Mouse (Mus musculus) liver, embryonic 15.5 days (tissue): ENCODE data around the gene Sun2. TPM values are rescaled to one million over a fixed set of nuclear protein-coding genes. Genes with fewer than 3 reads are reported as not detected.

ENCODE experiments used
- ATAC-seq: fragments of 200-750 bp; cut with Nextera tagmentation; 2 replicates; pipeline ENCODE4 v1.8.0; 2017; ENCODE audit warnings: moderate number of reproducible peaks, mild to moderate bottlenecking, moderate library complexity; ENCODE audit not compliant: insufficient read depth
- H3K27ac ChIP-seq: fragments of 300-500 bp; sonication (generic); replicated peaks from 2 replicates; pipeline ENCODE4 v1.5.1; 2015; ENCODE audit warnings: mild to moderate bottlenecking, inconsistent platforms
- H3K27me3 ChIP-seq: fragments of 300-500 bp; sonication (generic); 2 replicates; pipeline ENCODE4 v1.6.1; 2015; ENCODE audit warnings: mild to moderate bottlenecking, inconsistent platforms
- H3K36me3 ChIP-seq: fragments of 300-500 bp; sonication (generic); replicated peaks from 2 replicates; pipeline ENCODE4 v1.6.1; 2015; ENCODE audit warnings: moderate library complexity, mild to moderate bottlenecking, inconsistent platforms
- H3K4me1 ChIP-seq: fragments of 300-500 bp; sonication (generic); replicated peaks from 2 replicates; pipeline ENCODE4 v1.6.1; 2015; ENCODE audit warnings: inconsistent platforms
- H3K4me2 ChIP-seq: fragments of 300-500 bp; sonication (generic); 2 replicates; pipeline ENCODE4 v1.6.1; 2015; ENCODE audit warnings: moderate library complexity, mild to moderate bottlenecking, inconsistent platforms
- H3K4me3 ChIP-seq: fragments of 300-500 bp; sonication (generic); replicated peaks from 2 replicates; pipeline ENCODE4 v1.5.1; 2015; ENCODE audit warnings: mild to moderate bottlenecking, inconsistent platforms
- H3K9ac ChIP-seq: fragments of 300-500 bp; sonication (generic); 2 replicates; pipeline ENCODE4 v1.6.1; 2015; ENCODE audit warnings: moderate library complexity, mild to moderate bottlenecking, inconsistent platforms
- H3K9me3 ChIP-seq: fragments of 300-500 bp; sonication (generic); replicated peaks from 2 replicates; pipeline ENCODE4 v1.6.1; 2016; ENCODE audit warnings: inconsistent platforms
- WGBS: fragments of 180-500 bp; shearing (Covaris S2); methylation state at CpG from one replicate; pipeline ENCODE4 v1.1.7; 2015; ENCODE audit warnings: mixed read lengths; ENCODE audit not compliant: insufficient replicate concordance; 5-methylcytosine and 5-hydroxymethylcytosine counted together
- polyA plus RNA-seq: library from polyadenylated mRNA; unstranded; fragments of >200 nt; fragmentation: Nextera tagmentation; extraction: Ambion mirVana; gene quantifications from 2 replicates; pipeline ENCODE4 v1.2.1, GENCODE M21; 2015

The Sun2 gene
- polyA plus RNA-seq, result 2.1 and 2.6 TPM in 2 replicates

- Histone ChIP-seq H3K36me3 (peaks cover 17% of the 10 kb centered on the region), H3K9me3 (no peaks in the 10 kb centered on the region), H3K27ac (peak within 1 kb of the TSS; percentile 78), H3K4me2 (peak within 1 kb of the TSS; percentile 99), H3K4me1 (peaks cover 37% of the 10 kb centered on the region), H3K27me3 (no peaks in the 10 kb centered on the region), H3K9ac (peak within 1 kb of the TSS; percentile 94), H3K4me3 (peak within 1 kb of the TSS; percentile 97)
- under 1% methylated on average over 93 of the region's 93 CpGs for WGBS
- ATAC-seq, result peak; percentile 90
These were observed at the start of gene Sun2 for GRCm38 (mm10) chr15:79741921-79742705. TSS of gene Sun2 (minus strand) at chr15:79742536.

GRCm38 (mm10) chr15:79791502-79791901 lies 49.2 kb upstream of the Sun2 start:
- H3K9ac ChIP-seq, result no peak overlapping the region
- no peak overlapping the region for H3K27ac ChIP-seq
- no peak for ATAC-seq
- no peaks in the 10 kb centered on the region for H3K4me1 ChIP-seq
- H3K27me3 ChIP-seq, result peaks cover 50% of the 10 kb centered on the region
- H3K9me3 ChIP-seq, result no peaks in the 10 kb centered on the region
- no peak overlapping the region for H3K4me2 ChIP-seq
- no peaks in the 10 kb centered on the region for H3K36me3 ChIP-seq
- 4% methylated on average over 12 of the region's 12 CpGs for WGBS
- H3K4me3 ChIP-seq, result no peak overlapping the region

DNA sequence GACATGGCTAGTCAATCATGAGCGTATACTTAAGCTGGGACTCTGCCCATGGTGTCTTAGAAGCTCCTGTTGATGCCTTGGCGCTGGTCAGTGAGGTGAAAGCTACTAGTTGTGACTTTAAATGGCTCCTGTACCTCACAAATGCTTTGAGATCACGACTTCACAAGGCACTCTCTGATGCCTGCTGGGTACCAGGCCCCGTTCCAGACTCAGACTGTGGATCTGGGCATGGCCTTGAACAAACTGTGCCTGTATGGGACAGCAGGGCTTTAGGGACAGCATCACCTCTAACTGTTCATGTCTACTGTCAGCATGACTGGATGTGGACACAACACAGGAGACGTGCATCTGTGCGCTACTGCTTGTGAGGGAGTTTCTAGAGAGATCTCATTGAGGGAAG lies 48.6 kb upstream of the Sun2 start:
- no peaks in the 10 kb centered on the region for H3K36me3 ChIP-seq

DNA sequence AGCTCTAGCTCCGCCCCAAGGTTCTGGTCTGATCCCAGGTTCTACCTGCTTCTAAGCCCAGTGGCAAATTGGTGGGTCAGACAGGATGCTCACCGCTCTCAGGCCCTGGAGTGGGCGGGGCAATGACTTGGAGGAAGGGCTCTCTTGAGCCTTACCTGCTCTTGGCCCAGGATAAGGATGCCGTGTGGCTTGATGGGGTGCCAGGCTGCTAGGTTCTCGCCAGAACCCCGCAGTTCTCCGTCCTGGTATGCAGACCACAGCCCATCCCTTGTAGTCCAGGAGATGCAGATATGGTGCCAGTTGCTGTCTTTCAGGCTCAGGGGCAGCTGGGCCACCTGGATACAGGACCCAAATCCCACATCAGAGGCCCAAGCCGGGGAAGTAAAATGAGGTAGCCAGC lies 47.8 kb upstream of the Sun2 start:
- Histone ChIP-seq H3K9me3 (no peaks in the 10 kb centered on the region), H3K27me3 (peaks cover 52% of the 10 kb centered on the region), H3K4me3 (no peak overlapping the region), H3K9ac (no peak overlapping the region), H3K4me2 (no peak overlapping the region), H3K36me3 (no peaks in the 10 kb centered on the region), H3K27ac (no peak overlapping the region), H3K4me1 (no peaks in the 10 kb centered on the region)
- WGBS, result 31% methylated on average over 8 of the region's 8 CpGs
- ATAC-seq, result no peak

More for the DNA sequence above, 48.6 kb upstream of the Sun2 start:
- Histone ChIP-seq H3K9me3 (no peaks in the 10 kb centered on the region), H3K9ac (no peak overlapping the region), H3K4me3 (no peak overlapping the region), H3K4me2 (no peak overlapping the region), H3K27me3 (peaks cover 52% of the 10 kb centered on the region), H3K27ac (no peak overlapping the region), H3K4me1 (no peaks in the 10 kb centered on the region)
- no peak for ATAC-seq
- WGBS, result 59% methylated on average over 6 of the region's 6 CpGs

- H3K9ac ChIP-seq, result no peak overlapping the region
- 48% methylated on average over 8 of the region's 8 CpGs for WGBS
- peaks cover 37% of the 10 kb centered on the region for H3K27me3 ChIP-seq
- H3K4me3 ChIP-seq, result no peak overlapping the region
- H3K9me3 ChIP-seq, result no peaks in the 10 kb centered on the region
- no peaks in the 10 kb centered on the region for H3K36me3 ChIP-seq
- ATAC-seq, result no peak
- no peak overlapping the region for H3K27ac ChIP-seq
- no peaks in the 10 kb centered on the region for H3K4me1 ChIP-seq
- H3K4me2 ChIP-seq, result no peak overlapping the region
These were observed 45.5 kb upstream of the Sun2 start for GRCm38 (mm10) chr15:79787815-79788214.

DNA sequence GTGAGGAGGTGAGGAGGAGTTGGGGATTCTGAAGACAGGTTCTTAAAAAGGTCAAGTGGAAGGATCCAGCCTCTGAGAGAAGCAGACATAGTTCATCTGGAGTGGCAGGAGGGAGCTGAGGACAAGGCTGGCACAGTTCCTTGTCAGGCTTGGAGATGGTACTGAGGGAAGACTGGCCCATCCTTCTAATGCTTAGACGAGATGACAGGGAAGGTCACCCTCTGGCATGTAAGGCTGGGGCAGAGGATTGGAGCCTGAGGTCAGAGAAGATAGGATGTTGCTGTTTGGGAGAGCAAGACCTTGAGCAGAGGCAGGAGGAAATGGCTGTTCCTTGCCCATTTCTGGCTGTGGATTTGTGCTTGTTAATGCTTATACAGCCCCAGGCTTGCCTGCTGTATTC lies 42.7 kb upstream of the Sun2 start:
- 31% methylated on average over 1 of the region's 1 CpGs for WGBS
- no peak overlapping the region for H3K9ac ChIP-seq
- no peak overlapping the region for H3K27ac ChIP-seq
- H3K4me2 ChIP-seq, result no peak overlapping the region
- H3K4me3 ChIP-seq, result no peak overlapping the region
- no peaks in the 10 kb centered on the region for H3K36me3 ChIP-seq
- H3K9me3 ChIP-seq, result no peaks in the 10 kb centered on the region
- H3K4me1 ChIP-seq, result no peaks in the 10 kb centered on the region
- H3K27me3 ChIP-seq, result peaks cover 15% of the 10 kb centered on the region
- ATAC-seq, result no peak

DNA sequence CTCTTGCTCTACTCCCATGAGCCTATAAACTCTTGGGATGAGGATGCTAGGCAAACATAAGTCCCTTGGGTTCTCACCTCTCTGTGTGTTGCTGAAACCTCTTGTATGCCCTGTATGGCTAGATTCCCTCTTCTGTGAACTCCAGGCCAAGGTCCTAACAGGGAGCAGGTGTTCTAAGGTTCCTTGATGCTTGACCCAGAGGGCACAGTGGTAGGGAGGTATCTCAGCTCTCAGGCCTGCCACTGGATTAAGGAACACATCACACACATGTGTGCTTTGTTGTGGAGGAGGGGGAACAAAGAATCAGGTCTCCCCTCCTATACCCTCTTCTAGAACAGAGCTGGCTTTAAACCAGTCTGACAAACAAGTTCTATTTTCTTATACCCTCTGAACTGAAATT lies 35.4 kb upstream of the Sun2 start, which contains the start of gene Dnal4:
TSS of gene Dnal4 (minus strand) at position 101 of the 400 bp plus-strand sequence.
- Histone ChIP-seq H3K27ac (no peak within 1 kb of the TSS), H3K4me2 (no peak within 1 kb of the TSS), H3K27me3 (0 out of 2 replicates have a peak, but pooled peaks cover 10% of the 10 kb centered on the region), H3K9me3 (no peaks in the 10 kb centered on the region), H3K4me1 (peaks cover 23% of the 10 kb centered on the region), H3K4me3 (no peak within 1 kb of the TSS), H3K9ac (no peak within 1 kb of the TSS), H3K36me3 (no peaks in the 10 kb centered on the region)
- ATAC-seq, result no peak

- no peak overlapping the region for H3K27ac ChIP-seq
- H3K4me3 ChIP-seq, result no peak overlapping the region
- no peaks in the 10 kb centered on the region for H3K36me3 ChIP-seq
- 0 out of 2 replicates have a peak, but pooled peaks cover 10% of the 10 kb centered on the region for H3K27me3 ChIP-seq
- no peak for ATAC-seq
- WGBS, result 52% methylated on average over 7 of the region's 7 CpGs
- H3K4me1 ChIP-seq, result peaks cover 23% of the 10 kb centered on the region
- no peak overlapping the region for H3K4me2 ChIP-seq
- H3K9me3 ChIP-seq, result no peaks in the 10 kb centered on the region
- no peak overlapping the region for H3K9ac ChIP-seq
These were observed 33.3 kb upstream of the Sun2 start for GRCm38 (mm10) chr15:79775662-79776061.

DNA sequence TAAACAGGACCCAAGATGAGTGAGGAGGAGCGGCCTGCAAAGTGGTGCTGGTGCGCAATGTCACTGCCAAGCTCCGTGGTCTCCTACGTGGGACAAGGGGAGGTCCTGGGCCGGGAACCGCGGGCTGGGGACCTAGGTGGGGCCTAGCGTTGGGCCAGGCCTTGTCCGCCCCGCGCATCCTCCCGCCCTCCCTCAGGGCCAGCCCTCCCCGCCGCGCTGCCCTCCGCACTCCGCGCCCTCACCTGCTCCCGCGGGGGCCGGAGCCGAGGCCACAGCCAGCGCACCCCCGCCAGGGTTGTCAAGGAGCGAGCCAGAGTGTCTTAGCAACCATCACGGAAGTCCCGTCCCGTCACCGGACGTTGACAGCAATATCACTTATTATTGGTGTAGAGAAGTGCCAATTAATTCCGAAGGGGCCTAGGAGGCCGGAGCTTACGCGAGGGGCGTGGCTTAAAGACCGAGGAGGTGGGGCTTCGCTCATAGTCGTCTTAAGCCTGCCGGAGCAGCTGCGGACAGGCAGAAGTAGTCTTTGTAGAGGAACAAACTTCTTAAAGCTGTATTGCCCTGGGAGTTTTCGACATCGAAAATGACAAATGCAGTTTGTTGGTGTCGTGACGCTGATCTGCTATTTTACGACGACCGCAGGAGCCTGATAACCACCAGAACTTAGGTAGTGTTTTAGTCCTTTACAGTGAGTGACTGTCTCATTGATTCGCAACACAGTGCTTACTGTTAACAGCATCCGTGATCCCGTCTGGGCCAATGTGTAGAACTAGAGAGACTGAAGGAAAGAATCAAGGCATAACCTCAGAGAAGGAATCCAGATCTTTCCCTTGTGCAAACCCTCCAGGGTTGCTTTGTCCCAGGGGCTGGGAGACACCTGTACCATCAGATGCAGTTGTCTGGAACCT lies 32.0 kb upstream of the Sun2 start:
- peak; percentile 100 for ATAC-seq
- Histone ChIP-seq H3K4me3 (peak overlapping the region; percentile 82), H3K4me2 (peak overlapping the region; percentile 94), H3K9ac (peak overlapping the region; percentile 69), H3K36me3 (no peaks in the 10 kb centered on the region), H3K9me3 (no peaks in the 10 kb centered on the region), H3K27ac (peak overlapping the region; percentile 51), H3K27me3 (0 out of 2 replicates have a peak, but pooled peaks cover 10% of the 10 kb centered on the region), H3K4me1 (peaks cover 23% of the 10 kb centered on the region)
- WGBS, result 1% methylated on average over 50 of the region's 50 CpGs

- no peaks in the 10 kb centered on the region for H3K36me3 ChIP-seq
- WGBS, result 73% methylated on average over 21 of the region's 21 CpGs
- H3K27me3 ChIP-seq, result 0 out of 2 replicates have a peak, but pooled peaks cover 3% of the 10 kb centered on the region
- no peak overlapping the region for H3K4me3 ChIP-seq
- H3K4me2 ChIP-seq, result no peak overlapping the region
- peaks cover 23% of the 10 kb centered on the region for H3K4me1 ChIP-seq
- H3K27ac ChIP-seq, result no peak overlapping the region
- H3K9ac ChIP-seq, result no peak overlapping the region
- no peak for ATAC-seq
- no peaks in the 10 kb centered on the region for H3K9me3 ChIP-seq
These were observed 28.4 kb upstream of the Sun2 start for GRCm38 (mm10) chr15:79770629-79771240.

DNA sequence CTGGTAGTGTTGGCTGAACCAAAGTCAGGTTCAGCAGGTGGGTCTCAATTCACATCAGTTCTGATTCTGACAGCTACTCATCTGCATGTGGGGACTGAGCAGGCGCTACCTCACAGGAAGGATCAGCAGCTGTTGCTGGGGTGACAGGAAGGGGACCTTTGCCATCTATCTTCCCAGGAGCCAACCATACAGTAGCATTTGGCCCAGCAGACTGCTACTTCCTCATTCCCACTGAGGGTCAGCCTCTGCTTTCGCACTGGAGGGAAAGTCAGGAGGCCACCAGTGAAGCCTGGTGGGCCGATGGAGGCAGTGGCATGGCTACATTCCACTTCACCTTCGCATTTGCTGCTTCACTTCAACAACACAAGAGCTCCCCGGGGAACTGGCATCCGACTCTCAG lies 26.0 kb upstream of the Sun2 start:
- Histone ChIP-seq H3K27ac (no peak overlapping the region), H3K4me1 (peaks cover 6% of the 10 kb centered on the region), H3K27me3 (no peaks in the 10 kb centered on the region), H3K4me3 (no peak overlapping the region), H3K9me3 (no peaks in the 10 kb centered on the region), H3K36me3 (no peaks in the 10 kb centered on the region), H3K9ac (no peak overlapping the region), H3K4me2 (no peak overlapping the region)
- 31% methylated on average over 6 of the region's 6 CpGs for WGBS
- ATAC-seq, result no peak
